Mouse (Mus musculus) thymus, adult 2 months (tissue): ENCODE measurements around the gene Txnrd2.

Source experiments
- CTCF ChIP-seq: fragments of 200-500 bp; IDR thresholded peaks from 2 replicates; pipeline ENCODE4 v1.5.1; 2012; ENCODE audit warnings: mild to moderate bottlenecking, control low read depth, low read length, moderate library complexity, borderline replicate concordance; ENCODE audit not compliant: control insufficient read depth, poor library complexity, insufficient read depth; ENCODE audit errors: extremely low read depth
- POLR2A ChIP-seq: fragments of 200-500 bp; IDR thresholded peaks from 2 replicates; pipeline ENCODE4 v1.6.1; 2012; ENCODE audit warnings: mild to moderate bottlenecking, low read length, control low read depth, moderate library complexity; ENCODE audit not compliant: control insufficient read depth, poor library complexity, insufficient read depth; ENCODE audit errors: extremely low read depth

DNA sequence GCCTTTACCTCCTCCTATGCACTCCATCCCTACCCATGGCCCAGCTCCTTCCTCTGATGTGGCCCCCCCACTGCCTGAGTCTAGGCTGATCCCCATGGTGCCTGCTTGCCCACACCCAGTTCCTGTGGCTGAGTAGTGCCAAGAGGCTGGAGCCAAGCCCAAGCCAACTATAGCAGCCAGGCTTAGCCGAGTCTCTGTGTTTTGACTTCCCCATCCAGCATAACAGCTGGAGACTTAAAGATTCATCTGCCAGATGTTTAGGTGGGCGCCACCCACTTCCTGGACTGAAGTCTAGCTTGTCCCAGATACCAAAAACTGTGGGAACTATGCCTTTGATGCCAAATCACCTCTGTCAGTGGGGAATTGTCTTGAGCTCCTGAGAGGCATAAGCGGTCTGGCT is 38.1 kb downstream of the Txnrd2 start:
- no peak for TF ChIP-seq CTCF
- TF ChIP-seq POLR2A, result no peak
